Mouse (Mus musculus): ENCODE data around the gene Agxt2.

DNA sequence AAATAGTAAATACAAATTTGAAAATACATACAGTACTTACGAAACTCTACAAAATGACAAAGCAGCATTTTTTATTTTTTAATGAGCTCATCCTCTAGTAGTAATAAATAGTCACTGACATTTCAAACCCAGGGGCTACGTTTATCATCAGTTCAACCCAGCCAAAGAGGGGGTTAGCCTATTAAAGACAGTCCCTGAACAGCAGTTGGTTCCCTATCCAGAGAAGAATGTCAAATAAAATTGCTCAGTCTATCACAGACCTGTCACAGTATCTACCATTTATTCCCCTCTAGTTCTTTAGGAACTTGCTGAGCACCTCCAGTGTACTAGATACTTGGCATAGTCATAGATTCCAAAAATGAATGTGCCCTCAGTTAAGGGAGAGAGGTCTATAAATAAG, 28.9 kb downstream of the Agxt2 start:
- no peak for TF ChIP-seq NRF1 (IDR thresholded peaks at IDR 0.05; ENCODE audit: insufficient read depth, low read depth, low read length, poor library complexity, severe bottlenecking)
- no peak for TF ChIP-seq POLR2A (IDR thresholded peaks at IDR 0.05; ENCODE audit: control insufficient read depth in 1 of 2, insufficient read depth in 1 of 2, low read depth in 1 of 2, low read length in 2 of 2, poor library complexity in 1 of 2)
- TF ChIP-seq EP300 (IDR thresholded peaks at IDR 0.05; ENCODE audit: low read depth in 1 of 2, low read length in 2 of 2), result no peak
- no peak for TF ChIP-seq KAT2A (conservative IDR thresholded peaks at IDR 0.05; ENCODE audit: low read depth, low read length)
- TF ChIP-seq USF1 (IDR thresholded peaks at IDR 0.05; ENCODE audit: low read depth, low read length), result no peak
- no peak for TF ChIP-seq CTCF (IDR thresholded peaks at IDR 0.05 in 2 of 3, conservative IDR thresholded peaks at IDR 0.05 in 1 of 3; ENCODE audit: control insufficient read depth in 1 of 3, insufficient read depth in 1 of 3, low read depth in 2 of 3, low read length in 3 of 3, poor library complexity in 1 of 3, severe bottlenecking in 1 of 3)

Data from MEL (cell line).